Mouse (Mus musculus): ENCODE results near the gene Ugdh.
"Not testable (repeated sequence)": the region's sequence is repeated elsewhere in the genome, so short reads cannot be mapped to it uniquely, and the experiment has no call there.

The Ugdh gene

DNA sequence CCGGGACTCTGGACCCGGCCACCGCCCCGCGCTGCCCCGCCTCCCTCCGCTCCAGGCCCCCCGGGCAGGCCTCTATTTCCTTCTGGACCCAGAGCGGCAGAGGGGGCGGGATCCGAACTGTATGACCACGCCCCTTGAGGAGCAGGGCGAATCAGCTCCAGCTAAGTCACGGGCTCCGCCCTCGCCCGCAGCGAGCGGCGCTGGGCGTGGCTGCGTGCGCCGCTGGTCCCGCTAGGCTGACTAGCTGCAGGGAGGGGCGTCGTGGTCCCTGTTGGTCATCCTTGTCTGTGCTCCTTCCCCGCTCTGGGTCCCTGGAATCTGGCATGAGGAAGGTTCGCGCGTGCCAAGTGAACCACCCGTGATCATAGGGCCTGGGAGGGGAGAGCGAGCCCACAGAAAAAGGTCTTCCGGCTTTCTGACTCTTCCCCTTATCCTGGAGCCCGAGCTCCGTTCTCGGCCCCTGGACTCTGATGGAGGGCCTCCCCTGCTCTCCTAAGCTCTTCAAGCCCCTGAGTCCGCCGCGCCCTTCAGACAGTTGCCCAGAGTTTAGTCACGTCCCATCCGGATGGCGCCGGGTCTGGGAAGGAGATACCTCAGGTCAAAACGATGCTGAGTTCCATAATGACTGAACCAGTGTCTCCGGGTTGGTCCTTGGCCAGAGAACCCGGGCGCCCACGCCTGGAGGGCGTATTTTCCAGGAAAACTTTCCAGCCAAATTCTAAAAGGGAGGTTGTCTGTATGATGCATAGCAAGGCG, at the start of gene Ugdh:
Gene Ugdh (minus strand): TSS at position 144 of the 756 bp plus-strand sequence.
- DNase-seq (ENCODE audit: low read depth, low spot score), result peak; percentile 97

DNA sequence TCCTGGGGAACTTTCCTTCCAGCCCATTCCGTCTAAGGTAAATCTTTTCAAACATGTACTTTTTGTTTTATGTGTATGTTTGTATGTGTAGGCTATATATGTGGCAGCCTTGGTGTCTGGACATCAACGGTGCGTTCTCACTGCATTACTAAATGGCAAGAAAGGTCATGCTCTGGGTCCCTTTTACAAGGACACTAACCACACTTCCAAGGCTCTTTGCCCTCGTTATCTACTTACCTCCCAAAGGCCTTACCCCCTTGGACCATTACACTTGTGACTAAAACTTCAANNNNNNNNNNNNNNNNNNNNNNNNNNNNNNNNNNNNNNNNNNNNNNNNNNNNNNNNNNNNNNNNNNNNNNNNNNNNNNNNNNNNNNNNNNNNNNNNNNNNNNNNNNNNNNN, 47.2 kb upstream of the Ugdh start:
- DNase-seq (ENCODE audit: low read depth, low spot score), result no peak

DNA sequence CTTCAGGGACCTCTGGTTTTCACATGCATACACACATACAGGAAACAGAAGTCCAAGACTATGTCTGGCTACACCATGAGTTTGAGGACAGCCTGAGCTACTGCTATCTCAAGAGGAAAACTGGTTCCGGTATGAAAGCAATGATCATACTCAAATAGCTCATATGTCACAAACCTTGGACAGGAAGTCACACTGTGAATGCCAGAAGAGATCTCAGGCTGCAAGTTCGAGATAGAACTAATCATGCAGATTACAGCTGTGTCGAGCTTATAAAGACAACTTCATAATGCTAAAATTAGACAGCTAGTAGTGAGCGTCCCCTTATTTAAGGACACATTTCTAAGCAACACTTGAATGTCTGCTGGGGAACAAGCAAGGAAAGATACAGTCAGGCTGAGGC, 44.8 kb upstream of the Ugdh start:
- DNase-seq (ENCODE audit: low read depth, low spot score), result no peak

DNA sequence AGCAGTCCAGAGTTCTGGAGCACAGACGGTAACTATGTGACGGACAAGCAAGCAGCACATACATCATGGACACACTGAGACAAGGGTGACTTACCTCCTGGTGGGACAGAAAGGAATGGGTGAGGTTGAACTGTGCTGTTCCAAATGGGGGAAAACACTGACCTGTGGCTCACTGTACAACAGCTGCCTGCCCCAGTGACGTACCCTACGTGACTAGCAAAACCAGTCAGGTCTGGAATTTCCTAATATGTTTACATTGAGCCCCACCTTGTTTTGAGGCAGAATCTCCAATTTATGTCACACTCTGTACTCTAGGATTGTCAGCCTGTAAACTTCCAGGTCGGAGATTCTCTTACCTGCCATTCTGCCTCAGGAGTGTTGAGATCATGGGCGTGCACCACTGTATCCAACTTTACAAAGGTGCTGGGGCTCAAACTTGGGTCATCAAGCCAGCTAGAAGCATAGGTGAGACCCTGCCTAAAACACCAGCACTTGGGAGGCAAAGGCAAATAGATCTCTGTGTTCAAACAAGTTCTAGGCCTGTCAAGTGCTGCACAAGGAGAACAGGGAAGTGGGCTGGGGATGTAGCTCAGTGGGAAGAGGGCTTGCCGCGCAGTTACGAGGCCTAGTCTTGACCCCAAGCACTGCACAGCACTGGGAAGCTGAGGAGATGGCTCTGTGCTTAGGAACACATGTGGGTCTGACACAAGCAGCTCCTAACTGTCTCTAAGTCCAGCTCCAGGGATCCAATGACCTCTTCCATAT, 44.1 kb upstream of the Ugdh start:
- DNase-seq (ENCODE audit: low read depth, low spot score), result no peak

DNA sequence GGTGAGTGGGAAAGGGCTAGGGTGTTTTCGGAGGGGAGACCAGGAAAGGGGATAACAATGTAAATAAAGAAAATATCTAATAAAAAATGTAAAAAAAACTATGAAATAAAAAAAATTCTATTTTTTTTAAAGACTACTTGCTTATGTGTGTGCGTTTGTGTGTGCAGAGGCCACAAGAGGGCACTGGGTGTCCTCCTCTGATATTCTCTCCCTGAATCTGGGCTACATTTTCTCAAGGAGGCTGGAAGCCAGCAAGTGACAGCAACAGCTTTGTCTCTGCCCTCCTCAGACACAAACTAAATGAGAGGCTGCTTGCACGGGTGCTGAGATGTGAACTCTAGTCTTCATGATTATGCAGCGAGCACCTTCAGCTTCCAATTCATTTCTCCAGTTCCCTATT, 42.5 kb upstream of the Ugdh start:
- no peak for DNase-seq (ENCODE audit: low read depth, low spot score)

DNA sequence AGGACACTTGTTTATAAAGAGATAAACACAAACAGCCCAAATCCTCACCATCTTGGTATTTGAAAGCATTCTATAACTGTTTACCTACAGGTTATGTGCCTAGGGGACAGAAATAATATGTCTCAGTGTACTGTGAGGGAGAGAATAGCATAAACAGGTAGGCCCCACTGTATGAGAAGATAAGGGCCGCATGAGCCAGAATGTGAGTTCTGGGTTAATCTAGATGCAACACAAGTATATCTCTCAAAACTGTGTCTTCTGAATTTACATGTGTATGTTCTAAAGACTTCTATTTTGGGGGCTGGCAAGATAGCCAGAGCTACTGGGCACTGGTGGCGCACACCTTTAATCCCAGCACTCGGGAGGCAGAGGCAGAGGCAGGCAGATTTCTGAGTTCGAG, 41.0 kb upstream of the Ugdh start:
- not testable (repeated sequence) for DNase-seq (ENCODE audit: low read depth, low spot score)

DNA sequence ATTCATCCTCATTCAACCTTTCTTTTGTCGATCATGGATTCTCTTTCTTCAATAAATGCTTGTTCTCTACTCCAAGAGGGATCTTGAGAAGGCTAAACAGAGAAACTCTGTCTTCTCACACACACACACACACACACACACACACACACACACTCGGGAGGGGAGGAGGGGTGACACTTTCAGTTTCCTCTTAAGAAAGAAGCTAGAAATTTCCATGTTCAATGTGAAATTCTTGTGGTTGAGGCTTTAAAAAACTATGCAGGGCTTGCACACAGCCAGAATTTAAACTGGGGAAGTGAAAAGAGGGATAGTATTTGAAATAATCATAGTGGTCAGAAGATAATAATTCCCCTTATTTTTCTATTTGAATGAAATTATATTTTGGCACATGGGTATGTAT, 40.1 kb upstream of the Ugdh start:
- no peak for DNase-seq (ENCODE audit: low read depth, low spot score)

DNA sequence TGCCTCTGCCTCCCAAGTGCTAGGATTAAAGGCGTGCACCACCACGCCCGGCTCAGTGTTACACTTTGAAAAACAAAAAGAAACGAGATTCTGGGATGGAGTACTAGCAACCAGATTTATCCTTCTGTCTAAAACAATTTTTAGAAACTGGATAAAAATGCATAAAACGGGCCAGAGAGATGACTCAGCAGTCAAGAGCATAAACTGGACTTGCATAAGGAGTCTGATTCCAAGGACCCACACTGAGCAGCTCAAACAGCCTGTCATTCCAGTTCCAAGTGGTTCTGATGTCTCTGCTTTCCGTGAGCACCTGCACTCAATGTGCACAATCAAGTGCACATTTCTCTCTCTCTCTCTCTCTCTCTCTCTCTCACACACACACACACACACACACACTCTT, 34.0 kb upstream of the Ugdh start:
- no peak for DNase-seq (ENCODE audit: low read depth, low spot score)

DNA sequence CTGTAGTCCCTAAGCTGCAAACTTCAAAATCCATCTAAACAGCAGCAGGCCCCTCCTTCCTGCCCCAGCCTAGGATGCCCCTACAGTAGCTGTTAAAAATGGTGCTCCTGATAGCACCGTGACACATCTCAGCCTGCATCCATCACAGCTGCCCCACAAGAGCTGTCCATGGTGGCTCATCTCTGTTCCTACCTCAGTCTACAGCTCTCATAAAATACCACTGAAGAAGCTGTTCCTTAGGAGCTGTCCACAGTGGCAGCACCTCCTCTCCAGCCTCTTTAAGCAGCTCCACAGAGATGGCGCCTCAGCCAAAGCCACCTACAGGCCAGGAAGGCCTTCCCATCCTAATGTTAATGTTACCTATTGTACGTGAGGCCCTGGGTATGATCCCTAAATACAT, 31.2 kb upstream of the Ugdh start:
- peak; percentile 58 for DNase-seq (ENCODE audit: low read depth, low spot score)

DNA sequence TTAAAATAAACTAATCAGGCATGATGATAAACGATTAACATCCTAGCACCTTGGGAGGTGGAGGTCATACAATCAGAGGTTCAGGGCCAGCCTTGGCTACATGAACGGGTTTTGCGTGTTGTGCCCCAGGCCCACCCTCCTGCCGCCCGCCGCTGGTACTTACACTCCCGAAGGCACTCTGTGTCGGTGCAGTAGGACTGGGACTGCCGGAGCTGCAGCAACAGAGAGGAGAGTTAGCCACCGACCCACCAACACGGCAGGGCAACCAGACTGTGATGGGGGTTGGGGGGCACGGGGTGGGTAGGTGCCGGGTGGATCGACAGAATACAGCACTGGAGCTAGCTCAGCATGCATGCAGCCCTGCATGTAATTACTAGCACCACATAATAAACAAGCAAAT, 24.6 kb upstream of the Ugdh start:
- no peak for DNase-seq (ENCODE audit: low read depth, low spot score)

DNA sequence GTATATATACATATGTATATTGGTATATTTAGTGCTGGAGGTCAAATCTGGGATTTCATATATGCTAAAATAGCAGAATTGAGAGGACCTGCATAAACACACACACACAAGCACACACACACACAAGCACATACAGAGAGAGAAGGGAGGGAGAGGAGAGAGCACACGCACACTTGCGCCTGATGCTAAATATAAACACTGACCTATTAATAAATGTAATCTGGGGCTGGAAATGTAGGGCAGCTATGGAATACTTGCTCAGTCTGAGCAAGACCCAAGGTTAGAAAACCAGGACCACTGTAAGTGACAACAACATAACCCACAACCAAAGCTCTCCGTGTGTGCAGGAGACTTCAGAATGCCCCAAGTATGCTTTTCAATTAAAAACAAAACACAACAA, 23.7 kb upstream of the Ugdh start:
- no peak for DNase-seq (ENCODE audit: low read depth, low spot score)

DNA sequence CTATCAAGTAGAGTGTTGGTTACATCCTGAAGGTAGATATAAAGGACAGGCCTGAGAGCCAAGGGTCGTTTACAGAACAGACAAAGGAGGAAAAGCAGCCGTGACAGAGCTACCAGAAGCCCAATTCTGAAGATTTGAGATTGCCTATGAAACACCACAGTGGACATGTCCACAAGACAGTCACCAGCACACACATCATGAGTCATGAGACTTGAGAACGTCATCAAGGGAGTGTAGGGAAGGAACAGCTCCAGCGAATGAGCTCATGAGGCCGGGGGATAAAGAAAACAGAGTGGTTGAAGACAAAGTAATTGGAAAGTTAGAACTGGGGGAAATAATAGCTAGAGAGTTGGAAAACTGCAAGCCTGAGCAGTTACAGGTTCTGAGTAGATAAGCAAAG, 22.1 kb upstream of the Ugdh start:
- DNase-seq (ENCODE audit: low read depth, low spot score), result no peak

DNA sequence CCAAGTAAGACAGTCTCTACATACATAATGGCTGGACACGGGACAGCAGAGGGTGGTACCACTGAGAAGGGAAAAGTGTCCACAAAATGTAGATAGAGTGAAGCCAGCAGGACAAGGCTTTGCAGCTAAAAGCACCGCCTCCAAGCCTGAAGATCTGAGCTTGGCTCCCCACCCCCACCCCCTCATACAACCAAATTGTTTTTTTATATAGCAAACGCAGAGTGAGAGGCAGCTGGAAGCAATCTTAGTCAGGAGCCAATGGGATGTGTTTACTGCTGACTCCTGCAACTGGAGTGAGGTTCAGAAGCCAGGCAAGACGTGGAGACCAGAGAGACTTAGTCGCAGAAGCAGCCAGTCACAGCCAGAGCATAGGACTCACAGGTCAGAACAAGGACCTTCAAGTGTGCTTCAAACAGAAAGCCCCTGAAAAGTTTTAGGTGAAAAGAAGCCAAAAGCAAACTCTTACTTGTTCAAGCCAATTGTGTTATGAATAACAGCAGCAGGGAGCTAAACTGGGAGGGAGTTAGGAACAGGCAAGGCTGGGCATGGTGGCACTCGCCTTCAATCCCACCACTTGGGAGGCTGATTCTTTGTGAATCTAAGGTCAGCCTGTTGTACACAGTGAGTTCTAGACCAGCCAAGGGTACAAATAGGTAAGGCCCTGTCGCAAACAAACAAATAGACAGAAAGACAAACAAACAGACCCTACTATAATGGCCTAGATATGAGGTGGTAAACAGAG, 21.5 kb upstream of the Ugdh start:
- DNase-seq (ENCODE audit: low read depth, low spot score), result no peak

DNA sequence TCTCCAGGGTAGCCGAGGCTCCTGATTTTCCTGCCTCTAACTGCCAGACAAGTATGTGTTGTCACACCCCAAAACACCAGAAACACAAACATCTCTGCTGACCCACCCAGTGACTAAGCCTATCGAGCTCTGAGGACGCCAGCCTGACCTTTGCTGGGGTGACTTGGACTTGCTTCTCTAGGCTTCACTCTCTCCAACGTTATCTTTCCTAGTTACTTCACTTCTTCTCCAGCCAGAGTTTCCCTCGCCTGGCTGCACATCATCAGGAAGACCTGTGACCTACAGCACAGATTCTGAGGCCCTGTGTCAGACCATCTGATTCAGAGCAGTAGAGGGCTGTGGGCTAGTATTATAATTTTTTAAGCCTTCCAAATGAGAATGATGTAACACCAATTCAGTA, 19.0 kb upstream of the Ugdh start:
- DNase-seq (ENCODE audit: low read depth, low spot score), result no peak

DNA sequence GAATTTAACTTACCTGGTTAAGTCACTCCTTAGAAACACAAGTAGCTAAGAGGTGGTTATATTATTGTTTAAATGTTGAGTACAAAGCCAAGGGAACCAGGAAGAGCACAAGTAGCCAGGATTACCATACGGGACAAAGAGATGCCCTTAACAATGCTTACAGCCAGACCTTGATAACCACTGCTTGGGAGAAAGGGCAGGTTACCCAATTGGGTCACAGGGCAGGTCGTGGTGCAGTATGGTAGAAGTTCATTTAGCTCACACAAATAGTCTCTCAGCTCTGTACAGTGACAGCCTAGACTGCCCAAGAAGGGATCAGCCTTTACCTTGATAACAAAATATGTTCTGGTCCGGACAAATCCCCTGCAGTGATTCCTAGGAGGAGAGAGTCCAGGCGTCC, 13.2 kb upstream of the Ugdh start:
- no peak for DNase-seq (ENCODE audit: low read depth, low spot score)

DNA sequence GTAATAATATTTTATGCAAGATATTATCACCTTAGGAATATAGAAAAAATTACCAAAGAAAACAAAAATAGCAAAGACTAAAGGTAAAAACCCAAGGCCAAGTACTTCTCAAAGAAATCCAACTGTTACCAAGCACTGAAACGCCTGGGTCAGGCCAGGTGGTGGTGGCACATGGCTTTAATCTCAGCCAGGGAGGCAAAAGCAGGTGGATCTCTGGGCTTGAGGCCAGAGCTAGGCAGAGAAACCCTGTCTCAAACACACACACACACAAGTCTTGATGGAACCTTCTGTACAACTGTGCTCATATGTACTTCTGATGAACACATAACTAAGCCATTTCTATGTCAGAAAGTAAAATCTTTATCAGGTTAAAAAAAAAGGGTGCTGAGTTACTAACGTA, 12.1 kb upstream of the Ugdh start:
- no peak for DNase-seq (ENCODE audit: low read depth, low spot score)

DNA sequence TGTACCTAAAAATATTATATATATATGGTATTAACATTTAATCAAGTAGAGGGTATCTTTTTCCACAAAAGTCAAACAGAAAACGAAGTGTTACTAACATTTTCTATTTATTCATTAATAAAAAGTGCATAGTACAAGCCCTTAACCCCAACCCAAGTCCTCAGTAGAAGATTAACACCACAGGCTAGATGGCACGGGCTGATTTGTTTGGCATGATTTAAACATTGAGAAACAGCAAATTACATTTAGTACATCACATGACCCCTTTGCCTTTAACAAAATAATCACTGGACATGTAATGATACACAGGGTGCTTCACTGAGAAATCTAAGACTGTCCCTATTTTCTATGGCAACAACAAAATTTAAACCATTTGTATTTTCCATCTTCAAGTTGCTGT, 11.0 kb upstream of the Ugdh start:
- no peak for DNase-seq (ENCODE audit: low read depth, low spot score)

DNA sequence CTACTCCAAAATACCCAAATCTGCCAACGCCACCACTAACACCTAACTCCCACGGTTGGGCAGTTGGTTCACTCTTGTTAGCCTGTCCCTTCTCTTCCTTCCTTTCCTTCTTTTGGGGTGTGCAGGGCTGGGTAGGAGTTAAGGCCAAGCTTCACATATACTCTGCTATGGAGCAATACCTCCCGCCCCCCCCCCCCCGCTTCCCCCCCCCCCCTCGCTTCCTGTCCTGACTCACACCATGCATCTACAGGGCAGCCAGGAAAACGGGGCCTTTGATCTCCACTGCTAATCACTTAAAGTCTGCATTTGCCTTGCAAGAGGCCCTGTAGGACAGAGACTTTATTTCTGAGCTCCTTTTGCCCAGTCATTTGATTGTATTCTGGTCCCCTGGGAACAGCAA, 9.2 kb upstream of the Ugdh start:
- DNase-seq (ENCODE audit: low read depth, low spot score), result no peak

DNA sequence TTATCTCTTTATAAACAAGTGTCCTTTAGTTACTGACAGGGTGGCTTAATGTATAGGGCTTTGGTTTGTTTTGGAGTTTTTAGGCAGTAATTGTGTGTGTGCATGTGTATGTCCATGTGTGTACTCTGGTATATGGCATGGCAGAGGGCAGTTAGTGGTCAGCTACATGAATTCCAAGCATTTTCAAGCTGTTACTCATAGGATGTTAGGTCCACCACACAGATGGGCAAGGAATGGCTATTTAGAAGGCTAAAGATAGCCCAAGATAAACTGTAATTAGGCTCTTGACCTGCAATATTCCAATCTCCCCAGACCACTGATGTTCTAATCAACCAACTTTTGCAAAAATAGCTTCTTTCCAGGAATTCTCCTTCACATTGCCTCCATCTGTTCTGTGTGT, 2.3 kb upstream of the Ugdh start:
- no peak for DNase-seq (ENCODE audit: low read depth, low spot score)

DNA sequence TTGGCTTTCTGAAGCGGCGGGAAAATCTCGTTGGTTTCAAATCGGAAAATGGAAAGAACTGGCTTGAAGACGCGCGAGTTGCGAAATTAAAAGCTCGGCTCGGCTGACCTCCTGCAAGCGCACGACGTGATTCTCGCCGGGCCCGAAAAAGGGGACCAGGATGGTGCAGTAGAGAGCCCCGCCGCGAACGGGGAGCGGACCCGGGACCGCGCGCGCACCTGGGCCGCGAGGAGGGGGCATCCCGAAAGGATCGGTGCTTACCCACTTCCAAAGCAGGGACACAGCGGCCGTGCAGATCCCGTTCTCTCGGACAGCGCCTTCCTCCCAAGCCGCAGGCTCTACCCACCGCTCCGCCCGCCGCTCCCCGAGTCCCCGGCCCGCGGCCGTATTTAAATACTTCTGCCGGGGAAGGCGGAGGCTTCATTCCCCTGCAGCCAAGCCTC, 365 bp downstream of the Ugdh start:
- no peak for DNase-seq (ENCODE audit: low read depth, low spot score)

DNA sequence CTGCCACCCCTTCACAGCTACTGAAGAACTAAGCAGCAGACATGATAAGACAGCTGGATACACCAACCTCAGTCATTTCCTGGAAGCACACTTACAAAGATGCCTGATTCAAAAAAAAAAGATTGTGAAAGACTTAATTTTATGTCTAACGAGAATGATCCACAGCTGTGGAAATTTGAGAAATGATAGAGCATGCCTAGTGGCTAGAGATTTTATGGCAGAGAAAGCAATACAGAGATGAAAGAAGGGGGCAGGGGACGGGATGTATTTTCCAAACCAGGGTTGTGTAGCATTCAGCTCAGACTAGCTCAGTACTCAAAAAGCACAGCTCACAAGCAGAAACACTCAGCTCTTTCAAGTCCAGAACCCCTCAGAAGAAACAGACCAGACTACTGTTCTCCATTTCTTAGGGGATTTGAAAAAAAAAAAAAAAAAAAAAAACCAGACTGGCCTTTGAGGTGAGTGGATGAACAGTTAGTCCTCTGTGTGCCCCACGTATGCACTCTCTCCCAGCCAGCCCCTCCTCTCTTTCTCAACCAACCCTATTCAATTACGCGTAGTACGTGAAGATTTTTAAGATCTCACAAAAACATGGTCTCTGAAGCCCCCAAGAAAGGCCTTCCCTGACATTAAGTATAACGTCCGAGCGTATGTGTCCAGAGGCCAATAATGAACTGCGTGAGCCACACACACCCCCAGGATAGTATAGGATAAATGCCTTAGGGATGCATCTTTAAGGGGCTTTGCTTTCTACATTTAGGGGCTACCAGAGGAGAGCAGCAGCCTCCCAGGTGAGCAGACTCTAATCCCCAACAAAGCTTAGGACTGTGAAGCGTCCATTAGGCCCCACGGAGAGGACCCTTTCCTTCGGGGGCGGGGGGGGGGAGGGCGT, 1.0 kb downstream of the Ugdh start:
- no peak for DNase-seq (ENCODE audit: low read depth, low spot score)

DNA sequence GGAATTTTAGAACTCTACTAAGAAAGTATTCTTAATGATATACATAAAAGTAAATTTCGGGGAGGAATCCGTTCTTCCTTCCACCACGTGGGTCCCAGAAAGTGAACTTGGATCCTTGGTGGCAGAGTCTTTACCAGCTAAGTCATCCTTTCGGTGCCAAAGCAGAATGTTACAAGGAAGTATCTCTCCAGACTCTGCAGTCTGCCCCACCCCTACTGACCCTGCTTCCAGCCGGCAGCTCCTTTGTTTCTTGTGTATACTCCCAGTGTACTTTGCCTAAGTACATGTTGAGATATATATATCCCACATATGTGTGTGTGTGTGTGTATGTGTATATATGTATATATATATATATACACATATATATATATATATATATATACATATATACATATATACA, 6.3 kb downstream of the Ugdh start:
- no peak for DNase-seq (ENCODE audit: low read depth, low spot score)

All from WW6 (cell line).